ENCODE assay signal across 8 mouse cellular contexts in genomic region chr6:31221490-31221889, GRCm38 (mm10).
DNase-seq lines count a peak whose midpoint lies in the region; ATAC-seq and TF ChIP-seq lines count a peak whose summit lies in the region.

No protein-coding gene starts in this region.

- peak overlapping the region; percentile 30; the same call in 1 of the 2 replicates for H3K9ac ChIP-seq in heart, adult 2 months (ENCODE audit: low read depth, low read length)
- no peak overlapping the region for H3K9ac ChIP-seq in intestine, embryonic 16.5 days (ENCODE audit: low read depth, low read length)

- 4% methylated on average over 10 of the region's 10 CpGs for WGBS in heart, adult 2 months
- 27% methylated on average over 10 of the region's 10 CpGs for WGBS in intestine, embryonic 16.5 days

- peaks cover 9% of the 10 kb centered on the region for H3K4me1 ChIP-seq in heart, adult 2 months (ENCODE audit: control insufficient read depth, insufficient read depth, low read length)
- no peaks in the 10 kb centered on the region for H3K4me1 ChIP-seq in brown adipose tissue, adult 24 weeks (ENCODE audit: control insufficient read depth, insufficient read depth, insufficient read length, low read length)
- peaks cover 13% of the 10 kb centered on the region for H3K4me1 ChIP-seq in intestine, embryonic 16.5 days (ENCODE audit: control insufficient read depth, insufficient read depth, low read length)

- peak; percentile 52; the same call in 1 of the 2 replicates for TF ChIP-seq POLR2A in heart, adult 2 months (IDR thresholded peaks at IDR 0.05; ENCODE audit: insufficient read depth, low read depth, low read length)

- no peaks in the 10 kb centered on the region for H3K9me3 ChIP-seq in intestine, embryonic 16.5 days (ENCODE audit: control insufficient read depth, low read length)

- peak in 1 of 2 experiments; percentile 59 for DNase-seq in heart, adult 2 months
- no peak for DNase-seq in heart, postnatal 14 days
- DNase-seq in 416B (ENCODE audit: low read depth) = peak; percentile 91
- peak; percentile 78 for DNase-seq in lung, postnatal 25 days (ENCODE audit: low spot score)
- DNase-seq in telencephalon, adult 2 months (ENCODE audit: low read depth, low spot score) = peak; percentile 58
- no peak for DNase-seq in right cerebral cortex, adult 2 months (ENCODE audit: low spot score in 2 of 2)

- no peak for TF ChIP-seq EP300 in heart, adult 2 months (IDR thresholded peaks at IDR 0.05; ENCODE audit: insufficient read depth, low read depth, low read length)

- TF ChIP-seq CTCF in heart, adult 2 months (IDR thresholded peaks at IDR 0.05) = no peak

- peaks cover 7% of the 10 kb centered on the region for H3K36me3 ChIP-seq in heart, adult 2 months (ENCODE audit: control insufficient read depth, insufficient read depth, low read length)
- no peaks in the 10 kb centered on the region for H3K36me3 ChIP-seq in intestine, embryonic 16.5 days (ENCODE audit: control insufficient read depth, insufficient read depth, low read length)

- no peak for ATAC-seq in intestine, embryonic 16.5 days

- no peaks in the 10 kb centered on the region for H3K79me2 ChIP-seq in heart, adult 2 months (replicated peaks; ENCODE audit: control insufficient read depth, insufficient read depth, low read length)

- intact Hi-C loops in heart, adult 2 months (cut with DNase I) = loop anchor here (2.0 to 5.0 kb wide), 2 partner anchors 65 to 176 kb away; partner anchors contain the start of gene Mkln1
- intact Hi-C loops in heart, postnatal 14 days (cut with DNase I) = loop anchor here (5.0 kb wide), 2 partner anchors 61 to 236 kb away; no protein-coding TSS in a partner anchor

- no peaks in the 10 kb centered on the region for H3K27me3 ChIP-seq in heart, adult 2 months (ENCODE audit: control insufficient read depth, insufficient read depth, low read length)
- H3K27me3 ChIP-seq in intestine, embryonic 16.5 days (replicated peaks; ENCODE audit: control insufficient read depth, insufficient read depth, low read length) = peaks cover 41% of the 10 kb centered on the region

- no peak overlapping the region for H3K4me2 ChIP-seq in intestine, embryonic 16.5 days (ENCODE audit: low read depth, low read length)

- peak overlapping the region; percentile 81 for H3K4me3 ChIP-seq in heart, adult 2 months
- H3K4me3 ChIP-seq in brown adipose tissue, adult 24 weeks (ENCODE audit: insufficient read depth, low read depth, low read length) = peak overlapping the region; percentile 38
- no peak overlapping the region for H3K4me3 ChIP-seq in intestine, embryonic 16.5 days (ENCODE audit: low read length)

- H3K27ac ChIP-seq in heart, adult 2 months = peak overlapping the region; percentile 100
- H3K27ac ChIP-seq in brown adipose tissue, adult 24 weeks (replicated peaks; ENCODE audit: low read depth, low read length) = peak overlapping the region; percentile 91
- H3K27ac ChIP-seq in intestine, embryonic 16.5 days (ENCODE audit: low read length) = no peak overlapping the region

Comparison
In these comparisons a context has a peak if more than half of its experiments do, and no peak if none do; other contexts are left out.
1. DNase-seq: peak in 416B (single experiment), lung, postnatal 25 days (single experiment) and telencephalon, adult 2 months (single experiment); none in heart, postnatal 14 days (0 of 2) and right cerebral cortex, adult 2 months (0 of 2).